Mouse (Mus musculus) small intestine, adult 2 months (tissue): ENCODE results near the gene B4galt5. TPM values are rescaled to one million over a fixed set of nuclear protein-coding genes. Genes with fewer than 3 reads are reported as not detected.

ENCODE experiments used
- H3K27ac ChIP-seq: fragments of 200-500 bp; 2 replicates; pipeline ENCODE4 v1.5.1; 2012; ENCODE audit warnings: low read depth, low read length, control low read depth, inconsistent platforms; ENCODE audit not compliant: insufficient read depth
- H3K27me3 ChIP-seq: fragments of 200-500 bp; 2 replicates; pipeline ENCODE4 v1.6.1; 2012; ENCODE audit warnings: mild to moderate bottlenecking, moderate library complexity, low read length, inconsistent platforms; ENCODE audit not compliant: control insufficient read depth, insufficient read depth
- H3K36me3 ChIP-seq: fragments of 200-500 bp; 2 replicates; pipeline ENCODE4 v1.6.1; 2012; ENCODE audit warnings: mild to moderate bottlenecking, low read length, control low read depth, inconsistent platforms; ENCODE audit not compliant: control insufficient read depth, insufficient read depth
- H3K4me1 ChIP-seq: fragments of 200-500 bp; 2 replicates; pipeline ENCODE4 v1.6.1; 2012; ENCODE audit warnings: low read length, inconsistent platforms, mixed read lengths; ENCODE audit not compliant: control insufficient read depth, insufficient read depth, insufficient read length
- H3K4me3 ChIP-seq: fragments of 200-500 bp; 2 replicates; pipeline ENCODE4 v1.5.1; 2012; ENCODE audit warnings: low read depth, mild to moderate bottlenecking, control low read depth, inconsistent platforms, low read length, moderate library complexity
- CTCF ChIP-seq: fragments of 200-500 bp; IDR thresholded peaks from 2 replicates; pipeline ENCODE4 v1.5.1; 2012; ENCODE audit warnings: low read depth, mild to moderate bottlenecking, control low read depth, inconsistent platforms, low read length, moderate library complexity, mixed read lengths; ENCODE audit not compliant: insufficient replicate concordance, insufficient read length; ENCODE audit errors: extremely low read depth
- POLR2A ChIP-seq: fragments of 200-500 bp; IDR thresholded peaks from 2 replicates; pipeline ENCODE4 v1.6.1; 2012; ENCODE audit warnings: low read depth, mild to moderate bottlenecking, control low read depth, inconsistent platforms, low read length, moderate library complexity
- WGBS: fragments of 180-500 bp; shearing (Covaris S2); methylation state at CpG from one replicate; pipeline ENCODE4 v1.1.7; 2018; 5-methylcytosine and 5-hydroxymethylcytosine counted together
- polyA plus RNA-seq: library from polyadenylated mRNA; depleted of rRNA; stranded (reverse); fragments of >200 nt; gene quantifications from 2 replicates; pipeline ENCODE4 v1.2.3, GENCODE M21; 2012

The B4galt5 gene
- polyA plus RNA-seq, 1 experiment = 84.7 TPM

DNA sequence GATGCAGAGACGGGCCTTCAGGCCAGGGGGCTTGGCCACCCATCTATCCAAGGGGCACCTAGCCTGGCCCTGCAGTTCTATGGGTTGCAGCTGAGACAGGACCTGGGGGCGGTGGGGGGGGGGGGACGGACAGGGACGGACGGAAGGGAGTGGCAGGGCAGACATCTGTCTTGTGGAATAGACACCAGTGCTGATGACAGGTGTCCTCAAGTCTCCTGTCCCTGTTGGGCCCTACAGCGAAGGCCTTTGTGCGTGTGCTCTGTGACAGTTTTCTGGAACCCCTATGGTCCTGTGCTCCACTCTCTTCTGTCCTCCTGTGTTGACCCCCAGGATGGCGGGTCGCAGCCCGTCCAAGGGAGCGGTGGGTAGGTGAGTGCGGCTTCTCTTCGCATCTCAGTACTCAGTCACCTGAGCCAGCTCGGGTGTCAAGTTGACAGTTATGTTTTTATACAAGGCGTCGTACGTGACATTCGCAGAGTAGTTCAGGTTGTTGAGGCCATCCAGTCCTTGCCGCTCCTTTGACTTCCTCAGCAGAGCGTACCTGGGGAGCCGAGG lies 48.0 kb downstream of the B4galt5 start:
- H3K27ac ChIP-seq = no peak overlapping the region
- H3K4me1 ChIP-seq = peaks cover 10% of the 10 kb centered on the region
- WGBS = 94% methylated on average over 21 of the region's 21 CpGs
- TF ChIP-seq POLR2A (no peak), CTCF (no peak)
- H3K27me3 ChIP-seq = no peaks in the 10 kb centered on the region
- no peak overlapping the region for H3K4me3 ChIP-seq
- peaks cover 62% of the 10 kb centered on the region for H3K36me3 ChIP-seq

GRCm38 (mm10) chr2:167299861-167300667 lies 48.9 kb downstream of the B4galt5 start:
- 54% methylated on average over 6 of the region's 6 CpGs for WGBS
- Histone ChIP-seq H3K36me3 (peaks cover 53% of the 10 kb centered on the region), H3K4me3 (no peak overlapping the region), H3K27me3 (no peaks in the 10 kb centered on the region), H3K27ac (peak overlapping the region; percentile 19; the same call in 1 of the 2 replicates), H3K4me1 (peaks cover 10% of the 10 kb centered on the region)
- TF ChIP-seq CTCF = no peak
- no peak for TF ChIP-seq POLR2A

- Histone ChIP-seq H3K27ac (peak overlapping the region; percentile 46; the same call in 1 of the 2 replicates), H3K36me3 (peaks cover 45% of the 10 kb centered on the region), H3K4me3 (no peak overlapping the region), H3K27me3 (no peaks in the 10 kb centered on the region), H3K4me1 (peaks cover 16% of the 10 kb centered on the region)
- 56% methylated on average over 27 of the region's 27 CpGs for WGBS
- no peak for TF ChIP-seq CTCF
- no peak for TF ChIP-seq POLR2A
Measured at GRCm38 (mm10) chr2:167298729-167299705, 50.0 kb downstream of the B4galt5 start.

- Histone ChIP-seq H3K4me3 (no peak overlapping the region), H3K36me3 (peaks cover 35% of the 10 kb centered on the region), H3K27me3 (no peaks in the 10 kb centered on the region), H3K4me1 (peaks cover 24% of the 10 kb centered on the region), H3K27ac (no peak overlapping the region)
- WGBS = 95% methylated on average over 11 of the region's 11 CpGs
- no peak for TF ChIP-seq CTCF
- TF ChIP-seq POLR2A = no peak
Measured at GRCm38 (mm10) chr2:167297985-167298384, 51.0 kb downstream of the B4galt5 start.

DNA sequence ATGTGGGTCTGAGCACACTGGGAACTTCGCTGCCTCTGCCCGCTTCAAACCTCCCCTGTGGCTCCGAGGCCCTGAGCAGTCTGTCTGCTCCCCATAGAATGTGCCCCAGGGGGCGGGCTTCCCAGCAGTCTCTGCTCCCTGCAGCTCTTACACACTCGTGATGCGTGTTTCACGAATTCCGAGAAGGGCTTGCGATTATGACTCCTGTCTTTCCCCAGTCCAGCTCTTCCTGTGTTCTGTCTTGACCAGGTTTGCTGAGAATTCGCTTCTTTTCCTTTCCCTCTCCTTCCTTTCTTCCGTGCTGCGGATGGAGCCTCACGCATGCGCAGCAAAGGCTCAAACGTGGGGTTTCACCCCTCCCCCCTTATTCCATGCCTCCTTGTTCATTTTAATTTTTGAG lies 54.1 kb downstream of the B4galt5 start:
- WGBS = 81% methylated on average over 15 of the region's 15 CpGs
- Histone ChIP-seq H3K4me1 (peaks cover 31% of the 10 kb centered on the region), H3K4me3 (no peak overlapping the region), H3K36me3 (peaks cover 14% of the 10 kb centered on the region), H3K27me3 (no peaks in the 10 kb centered on the region), H3K27ac (no peak overlapping the region)
- TF ChIP-seq POLR2A (no peak), CTCF (no peak)

GRCm38 (mm10) chr2:167294216-167294615 lies 54.8 kb downstream of the B4galt5 start:
- WGBS = 78% methylated on average over 7 of the region's 7 CpGs
- Histone ChIP-seq H3K27ac (peak overlapping the region; percentile 89; the same call in 1 of the 2 replicates), H3K27me3 (no peaks in the 10 kb centered on the region)

More at GRCm38 (mm10) chr2:167294216-167294615, 54.8 kb downstream of the B4galt5 start:
- Histone ChIP-seq H3K4me3 (no peak overlapping the region), H3K36me3 (peaks cover 11% of the 10 kb centered on the region), H3K4me1 (peaks cover 26% of the 10 kb centered on the region)
- no peak for TF ChIP-seq CTCF
- TF ChIP-seq POLR2A = no peak
